8 mouse cellular contexts compared by ENCODE assay signal in genomic region chr10:79700676-79701075, GRCm38 (mm10). TPM values are rescaled to one million over a fixed set of nuclear protein-coding genes. Genes with fewer than 3 reads are reported as not detected.
DNase-seq lines count a peak whose midpoint lies in the region; ATAC-seq and TF ChIP-seq lines count a peak whose summit lies in the region.
"Had no signal": no experiment of that assay in that cellular context is flagged by ENCODE, and none has a peak within 500 bp of the region (broad histone marks: within the 10 kb centered on the region; RNA-seq: fewer than 3 reads in every experiment).

No protein-coding gene starts in this region.

- peak overlapping the region; percentile 68 for H3K27ac ChIP-seq in kidney, embryonic 15.5 days
- peak overlapping the region; percentile 49 for H3K27ac ChIP-seq in cortical plate, adult 2 months (ENCODE audit: insufficient read depth, low read length)
- H3K27ac ChIP-seq in embryonic facial prominence, embryonic 10.5 days (replicated peaks): peak overlapping the region; percentile 66; the same call in 1 of the 2 replicates
- H3K27ac ChIP-seq in limb, embryonic 12.5 days: peak overlapping the region; percentile 45; the same call in 1 of the 2 replicates

- TF ChIP-seq POLR2A in cortical plate, adult 2 months (IDR thresholded peaks at IDR 0.05; ENCODE audit: extremely low read depth, insufficient read depth, low read length): no peak

- no peak overlapping the region for H3K4me2 ChIP-seq in kidney, embryonic 15.5 days
- no peak overlapping the region for H3K4me2 ChIP-seq in limb, embryonic 12.5 days

- no peak for DNase-seq in kidney, postnatal 25 days
- no peak for DNase-seq in embryonic facial prominence, embryonic 10.5 days (ENCODE audit: low spot score)
- DNase-seq in embryo, embryonic 11 days: no peak
- no peak for DNase-seq in right cerebral cortex, postnatal 4 days
- DNase-seq: retina, postnatal 1 day had no signal

- no peaks in the 10 kb centered on the region for H3K9me3 ChIP-seq in kidney, embryonic 15.5 days (replicated peaks)
- no peaks in the 10 kb centered on the region for H3K9me3 ChIP-seq in embryonic facial prominence, embryonic 10.5 days
- no peaks in the 10 kb centered on the region for H3K9me3 ChIP-seq in limb, embryonic 12.5 days

- H3K9ac ChIP-seq in kidney, embryonic 15.5 days: no peak overlapping the region
- no peak overlapping the region for H3K9ac ChIP-seq in limb, embryonic 12.5 days (replicated peaks)

- peaks cover 37% of the 10 kb centered on the region for H3K4me1 ChIP-seq in kidney, embryonic 15.5 days
- peaks cover 3% of the 10 kb centered on the region for H3K4me1 ChIP-seq in cortical plate, adult 2 months (ENCODE audit: control insufficient read depth, insufficient read depth, low read length)
- peaks cover 34% of the 10 kb centered on the region for H3K4me1 ChIP-seq in embryonic facial prominence, embryonic 10.5 days
- peaks cover 27% of the 10 kb centered on the region for H3K4me1 ChIP-seq in limb, embryonic 12.5 days (replicated peaks)

- ATAC-seq in kidney, embryonic 15.5 days (replicated peaks; ENCODE audit: low FRiP score): no peak
- ATAC-seq in limb, embryonic 12.5 days (ENCODE audit: insufficient number of reproducible peaks, insufficient read depth, low FRiP score, low TSS enrichment, low read depth): no peak

- H3K4me3 ChIP-seq in kidney, embryonic 15.5 days (replicated peaks): no peak overlapping the region
- H3K4me3 ChIP-seq in cortical plate, adult 2 months (ENCODE audit: insufficient read depth, low read length): no peak overlapping the region
- H3K4me3 ChIP-seq in embryonic facial prominence, embryonic 10.5 days: no peak overlapping the region
- H3K4me3 ChIP-seq in limb, embryonic 12.5 days (replicated peaks): no peak overlapping the region

- 45% methylated on average over 7 of the region's 7 CpGs for WGBS in kidney, embryonic 15.5 days
- 50% methylated on average over 7 of the region's 7 CpGs for WGBS in embryonic facial prominence, embryonic 10.5 days
- 48% methylated on average over 7 of the region's 7 CpGs for WGBS in limb, embryonic 12.5 days

- no peaks in the 10 kb centered on the region for H3K27me3 ChIP-seq in kidney, embryonic 15.5 days
- H3K27me3 ChIP-seq in embryonic facial prominence, embryonic 10.5 days (replicated peaks; ENCODE audit: low read depth, poor library complexity, severe bottlenecking): no peaks in the 10 kb centered on the region
- no peaks in the 10 kb centered on the region for H3K27me3 ChIP-seq in limb, embryonic 12.5 days

- H3K36me3 ChIP-seq in kidney, embryonic 15.5 days: no peaks in the 10 kb centered on the region
- peaks cover 1% of the 10 kb centered on the region; the same call in 1 of the 2 replicates for H3K36me3 ChIP-seq in embryonic facial prominence, embryonic 10.5 days (replicated peaks)
- H3K36me3 ChIP-seq in limb, embryonic 12.5 days: no peaks in the 10 kb centered on the region

- TF ChIP-seq CTCF in cortical plate, adult 2 months (IDR thresholded peaks at IDR 0.05; ENCODE audit: extremely low read depth, insufficient read depth, low read length): no peak

RNA-seq across cellular contexts. Expression of gene Bsg, which starts 3.6 kb away (rescaled TPM):
- polyA plus RNA-seq in kidney, embryonic 15.5 days (2015; fragmentation: Nextera tagmentation; extraction: Ambion mirVana): 913 and 925 TPM in 2 replicates
- polyA plus RNA-seq in cortical plate, adult 2 months (2012; rRNA removed): 1,018 and 1,074 TPM in 2 replicates
- polyA plus RNA-seq in embryonic facial prominence, embryonic 10.5 days (2016; fragmentation: Nextera tagmentation; extraction: Ambion mirVana): 591 and 608 TPM in 2 replicates
- polyA plus RNA-seq in limb, embryonic 12.5 days (2016; fragmentation: Nextera tagmentation; extraction: Ambion mirVana): 676 and 680 TPM in 2 replicates

RNA-seq across cellular contexts. Expression of gene Gzmm, which starts 11.9 kb away (rescaled TPM):
- polyA plus RNA-seq in kidney, embryonic 15.5 days (2015; fragmentation: Nextera tagmentation; extraction: Ambion mirVana): 0.50 and 0.95 TPM in 2 replicates
- 1.1 and 1.4 TPM in 2 replicates for polyA plus RNA-seq in cortical plate, adult 2 months (2012; rRNA removed)
- polyA plus RNA-seq in embryonic facial prominence, embryonic 10.5 days (2016; fragmentation: Nextera tagmentation; extraction: Ambion mirVana): 0.88 and 1.5 TPM in 2 replicates
- polyA plus RNA-seq in limb, embryonic 12.5 days (2016; fragmentation: Nextera tagmentation; extraction: Ambion mirVana): 0.74 and 1.2 TPM in 2 replicates

RNA-seq across cellular contexts. Expression of gene Hcn2, which starts 15.8 kb away (rescaled TPM):
- polyA plus RNA-seq in kidney, embryonic 15.5 days (2015; fragmentation: Nextera tagmentation; extraction: Ambion mirVana): 0.05 and 0.19 TPM in 2 replicates
- polyA plus RNA-seq in cortical plate, adult 2 months (2012; rRNA removed): 123 and 128 TPM in 2 replicates
- 0.04 TPM in 1 of 2 replicates, not detected in the other for polyA plus RNA-seq in embryonic facial prominence, embryonic 10.5 days (2016; fragmentation: Nextera tagmentation; extraction: Ambion mirVana)
- 0.15 TPM in 1 of 2 replicates, not detected in the other for polyA plus RNA-seq in limb, embryonic 12.5 days (2016; fragmentation: Nextera tagmentation; extraction: Ambion mirVana)

RNA-seq across cellular contexts. Expression of gene Cdc34, which starts 18.7 kb away (rescaled TPM):
- polyA plus RNA-seq in kidney, embryonic 15.5 days (2015; fragmentation: Nextera tagmentation; extraction: Ambion mirVana): 88.4 and 100 TPM in 2 replicates
- polyA plus RNA-seq in cortical plate, adult 2 months (2012; rRNA removed): 110 TPM in 2 replicates
- 240 and 250 TPM in 2 replicates for polyA plus RNA-seq in embryonic facial prominence, embryonic 10.5 days (2016; fragmentation: Nextera tagmentation; extraction: Ambion mirVana)
- 139 and 149 TPM in 2 replicates for polyA plus RNA-seq in limb, embryonic 12.5 days (2016; fragmentation: Nextera tagmentation; extraction: Ambion mirVana)

RNA-seq across cellular contexts. Expression of gene Tpgs1, which starts 31.5 kb away (rescaled TPM):
- polyA plus RNA-seq in kidney, embryonic 15.5 days (2015; fragmentation: Nextera tagmentation; extraction: Ambion mirVana): 71.2 and 81.4 TPM in 2 replicates
- 87.5 and 88.2 TPM in 2 replicates for polyA plus RNA-seq in cortical plate, adult 2 months (2012; rRNA removed)
- 62.6 and 63.5 TPM in 2 replicates for polyA plus RNA-seq in embryonic facial prominence, embryonic 10.5 days (2016; fragmentation: Nextera tagmentation; extraction: Ambion mirVana)
- polyA plus RNA-seq in limb, embryonic 12.5 days (2016; fragmentation: Nextera tagmentation; extraction: Ambion mirVana): 57.6 and 63.1 TPM in 2 replicates

Comparison
In these comparisons a context has a peak if more than half of its experiments do, and no peak if none do; other contexts are left out.
1. RNA of gene Hcn2, which starts 15.8 kb away (polyA plus RNA-seq): 123 to 128 TPM in cortical plate, adult 2 months; 0.05 to 0.19 TPM in kidney, embryonic 15.5 days, 0.15 TPM in limb, embryonic 12.5 days and 0.04 TPM in embryonic facial prominence, embryonic 10.5 days; every median in the first group is over 100 times any median in the second.
2. Peak in every context shown above with its lines, with median percentiles within 50 percentile points of each other: H3K27ac ChIP-seq.